In the genomic region with DNA sequence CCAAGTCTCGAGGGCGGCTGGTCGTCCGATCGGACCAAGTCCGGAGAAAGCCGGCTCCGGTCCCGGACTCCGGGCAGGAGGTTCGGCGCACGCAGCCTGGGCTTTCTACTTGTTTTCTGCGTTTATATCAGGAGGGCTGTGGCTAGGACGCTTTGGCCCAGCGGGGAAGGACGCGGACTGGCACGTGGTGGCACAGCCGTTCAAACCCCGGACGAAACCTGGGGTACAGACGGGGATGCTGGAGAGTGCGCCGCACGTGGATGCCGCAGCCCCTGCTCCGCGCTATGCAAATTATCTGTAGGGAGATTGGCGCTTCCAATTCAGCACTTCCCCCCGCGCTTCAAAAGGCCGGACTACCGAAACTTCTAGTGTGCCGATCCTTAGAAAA, we compare ENCODE assay signal across 8 mouse cellular contexts. TPM values are rescaled to one million over a fixed set of nuclear protein-coding genes. Genes with fewer than 3 reads are reported as not detected.
A peak's percentile ranks its signal among the peaks of the same experiment; 100 is the strongest.
DNase-seq lines count a peak whose midpoint lies in the region; ATAC-seq and TF ChIP-seq lines count a peak whose summit lies in the region.

No protein-coding gene starts in this region.

- H3K9ac ChIP-seq in forebrain, embryonic 12.5 days, result peak overlapping the region; percentile 70
- peak overlapping the region; percentile 60 for H3K9ac ChIP-seq in limb, embryonic 12.5 days (replicated peaks)
- H3K9ac ChIP-seq in midbrain, embryonic 14.5 days (replicated peaks; ENCODE audit: low read length), result peak overlapping the region; percentile 53

- no peak for TF ChIP-seq CTCF in C2C12 (IDR thresholded peaks at IDR 0.05; ENCODE audit: control insufficient read depth, insufficient read depth, insufficient read length)
- no peak for TF ChIP-seq CTCF in thymus, adult 2 months (IDR thresholded peaks at IDR 0.05; ENCODE audit: borderline replicate concordance, control insufficient read depth, extremely low read depth, insufficient read depth, low read length, poor library complexity)

- H3K4me2 ChIP-seq in forebrain, embryonic 12.5 days, result peak overlapping the region; percentile 81
- peak overlapping the region; percentile 75 for H3K4me2 ChIP-seq in limb, embryonic 12.5 days
- H3K4me2 ChIP-seq in midbrain, embryonic 14.5 days (ENCODE audit: low read length), result peak overlapping the region; percentile 70

- peak overlapping the region; percentile 76 for H3K4me3 ChIP-seq in heart, embryonic 10.5 days
- H3K4me3 ChIP-seq in C2C12 (ENCODE audit: insufficient read depth, poor library complexity, severe bottlenecking), result peak overlapping the region; percentile 74
- H3K4me3 ChIP-seq in forebrain, embryonic 12.5 days (replicated peaks), result peak overlapping the region; percentile 75
- peak overlapping the region; percentile 71 for H3K4me3 ChIP-seq in limb, embryonic 12.5 days (replicated peaks)
- H3K4me3 ChIP-seq in midbrain, embryonic 14.5 days (replicated peaks; ENCODE audit: low read depth, low read length), result peak overlapping the region; percentile 76
- peak overlapping the region; percentile 84 for H3K4me3 ChIP-seq in thymus, adult 2 months (ENCODE audit: control insufficient read depth, insufficient read depth, low read length)

- peak; percentile 66 for ATAC-seq in forebrain, embryonic 12.5 days (ENCODE audit: low FRiP score)
- peak; percentile 48 for ATAC-seq in limb, embryonic 12.5 days (ENCODE audit: insufficient number of reproducible peaks, insufficient read depth, low FRiP score, low TSS enrichment, low read depth)
- ATAC-seq in midbrain, embryonic 14.5 days (ENCODE audit: low FRiP score, low TSS enrichment), result peak; percentile 71

- H3K27me3 ChIP-seq in heart, embryonic 10.5 days (ENCODE audit: insufficient read depth, poor library complexity, severe bottlenecking), result no peaks in the 10 kb centered on the region
- H3K27me3 ChIP-seq in C2C12 (ENCODE audit: control insufficient read depth, insufficient read depth, insufficient read length), result no peaks in the 10 kb centered on the region
- H3K27me3 ChIP-seq in forebrain, embryonic 12.5 days, result no peaks in the 10 kb centered on the region
- H3K27me3 ChIP-seq in limb, embryonic 12.5 days, result no peaks in the 10 kb centered on the region
- H3K27me3 ChIP-seq in midbrain, embryonic 14.5 days (ENCODE audit: control insufficient read depth, insufficient read depth, low read length), result no peaks in the 10 kb centered on the region
- H3K27me3 ChIP-seq in thymus, adult 2 months (ENCODE audit: control insufficient read depth, insufficient read depth, low read length), result no peaks in the 10 kb centered on the region

- DNase-seq in heart, embryonic 10.5 days (ENCODE audit: low spot score), result peak; percentile 88
- DNase-seq in heart, postnatal 14 days, result no peak
- DNase-seq in adrenal gland, postnatal 14 days, result peak; percentile 81
- peak; percentile 83 for DNase-seq in midbrain, embryonic 14.5 days
- peak; percentile 68 for DNase-seq in thymus, adult 2 months

- under 1% methylated on average over 35 of the region's 35 CpGs for WGBS in heart, embryonic 10.5 days
- WGBS in forebrain, embryonic 12.5 days, result under 1% methylated on average over 35 of the region's 35 CpGs
- WGBS in limb, embryonic 12.5 days, result under 1% methylated on average over 35 of the region's 35 CpGs
- WGBS in midbrain, embryonic 14.5 days, result under 1% methylated on average over 35 of the region's 35 CpGs
- under 1% methylated on average over 35 of the region's 35 CpGs for WGBS in thymus, adult 2 months

- H3K4me1 ChIP-seq in heart, embryonic 10.5 days, result peaks cover 16% of the 10 kb centered on the region
- peaks cover 17% of the 10 kb centered on the region for H3K4me1 ChIP-seq in forebrain, embryonic 12.5 days
- peaks cover 15% of the 10 kb centered on the region for H3K4me1 ChIP-seq in limb, embryonic 12.5 days (replicated peaks)
- H3K4me1 ChIP-seq in midbrain, embryonic 14.5 days (ENCODE audit: control insufficient read depth, insufficient read depth, low read length), result peaks cover 6% of the 10 kb centered on the region; the same call in 1 of the 2 replicates
- peaks cover 3% of the 10 kb centered on the region for H3K4me1 ChIP-seq in thymus, adult 2 months (replicated peaks; ENCODE audit: control insufficient read depth, insufficient read depth, low read length)

- intact Hi-C loops in heart, postnatal 14 days (cut with DNase I), result no loop called here

- H3ac ChIP-seq in C2C12 (ENCODE audit: control insufficient read depth, insufficient read length, low read depth), result peak overlapping the region; percentile 56

- peak overlapping the region; percentile 86 for H3K27ac ChIP-seq in heart, embryonic 10.5 days
- peak overlapping the region; percentile 93 for H3K27ac ChIP-seq in forebrain, embryonic 12.5 days
- peak overlapping the region; percentile 95 for H3K27ac ChIP-seq in limb, embryonic 12.5 days
- H3K27ac ChIP-seq in midbrain, embryonic 14.5 days (replicated peaks; ENCODE audit: low read depth, low read length), result peak overlapping the region; percentile 73
- peak overlapping the region; percentile 90; the same call in 1 of the 2 replicates for H3K27ac ChIP-seq in thymus, adult 2 months (ENCODE audit: control insufficient read depth, insufficient read depth, low read length)

- H3K9me3 ChIP-seq in heart, embryonic 10.5 days, result no peaks in the 10 kb centered on the region
- no peaks in the 10 kb centered on the region for H3K9me3 ChIP-seq in forebrain, embryonic 12.5 days
- H3K9me3 ChIP-seq in limb, embryonic 12.5 days, result no peaks in the 10 kb centered on the region
- no peaks in the 10 kb centered on the region for H3K9me3 ChIP-seq in midbrain, embryonic 14.5 days (ENCODE audit: control insufficient read depth, low read length)

- H3K36me3 ChIP-seq in heart, embryonic 10.5 days, result no peaks in the 10 kb centered on the region
- H3K36me3 ChIP-seq in C2C12 (ENCODE audit: control insufficient read depth, insufficient read depth), result no peaks in the 10 kb centered on the region
- no peaks in the 10 kb centered on the region for H3K36me3 ChIP-seq in forebrain, embryonic 12.5 days (replicated peaks)
- no peaks in the 10 kb centered on the region for H3K36me3 ChIP-seq in limb, embryonic 12.5 days
- H3K36me3 ChIP-seq in midbrain, embryonic 14.5 days (ENCODE audit: control insufficient read depth, insufficient read depth, low read length), result no peaks in the 10 kb centered on the region
- no peaks in the 10 kb centered on the region for H3K36me3 ChIP-seq in thymus, adult 2 months (ENCODE audit: control insufficient read depth, insufficient read depth, low read length)

- no peaks in the 10 kb centered on the region for H3K79me2 ChIP-seq in C2C12 (ENCODE audit: control insufficient read depth, insufficient read depth)

- no peaks in the 10 kb centered on the region for H3K79me3 ChIP-seq in C2C12 (ENCODE audit: low read depth)

- no peak for TF ChIP-seq POLR2A in thymus, adult 2 months (IDR thresholded peaks at IDR 0.05; ENCODE audit: control insufficient read depth, extremely low read depth, insufficient read depth, low read length, poor library complexity)

TF ChIP-seq in C2C12, 6 proteins besides CTCF, POLR2A, EP300 and RAD21 (continues in another document):
- TF ChIP-seq MYOD1 (IDR thresholded peaks at IDR 0.05; ENCODE audit: control insufficient read depth, insufficient read length, low read depth), result peak; percentile 65
- peak; percentile 45 for TF ChIP-seq USF1 (IDR thresholded peaks at IDR 0.05; ENCODE audit: low read depth)
- TF ChIP-seq CEBPB (IDR thresholded peaks at IDR 0.05; ENCODE audit: low read depth), result no peak
- TF ChIP-seq MAX (IDR thresholded peaks at IDR 0.05), result peak; percentile 97
- no peak for TF ChIP-seq FOSL1 (IDR thresholded peaks at IDR 0.05; ENCODE audit: insufficient read depth, low read length, poor library complexity, severe bottlenecking)

RNA-seq across cellular contexts. Expression of a gene that starts 17.2 kb away (rescaled TPM):
- 26.6 and 32.4 TPM in 2 replicates for polyA plus RNA-seq in heart, embryonic 10.5 days (2016; fragmentation: Nextera tagmentation; extraction: Ambion mirVana)
- total RNA-seq in heart, postnatal 14 days (2021), result 10 to 100 TPM; 20.7 to 21.0 TPM
- 0.33 TPM for polyA plus RNA-seq in C2C12 (2012; fragmentation: generic; extraction: Trizol)
- 15.6 and 20.9 TPM in 2 replicates for total RNA-seq in adrenal gland, postnatal 14 days (2021)
- polyA plus RNA-seq in forebrain, embryonic 12.5 days (2016; fragmentation: Nextera tagmentation; extraction: Ambion mirVana), result 2.4 TPM in 2 replicates
- 3.8 and 4.5 TPM in 2 replicates for polyA plus RNA-seq in limb, embryonic 12.5 days (2016; fragmentation: Nextera tagmentation; extraction: Ambion mirVana)
- polyA plus RNA-seq in midbrain, embryonic 14.5 days (2014; fragmentation: Nextera tagmentation; extraction: Ambion mirVana), result 0.26 and 0.64 TPM in 2 replicates
- polyA plus RNA-seq in thymus, adult 2 months (2012; rRNA removed), result 606 and 690 TPM in 2 replicates

RNA-seq across cellular contexts. Expression of a gene that starts 22.4 kb away (rescaled TPM):
- polyA plus RNA-seq in heart, embryonic 10.5 days (2016; fragmentation: Nextera tagmentation; extraction: Ambion mirVana), result 43.2 and 60.8 TPM in 2 replicates
- 10 to 100 TPM; 18.3 to 20.0 TPM for total RNA-seq in heart, postnatal 14 days (2021)
- polyA plus RNA-seq in C2C12 (2012; fragmentation: generic; extraction: Trizol), result 2.7 TPM
- total RNA-seq in adrenal gland, postnatal 14 days (2021), result 30.3 and 31.4 TPM in 2 replicates
- polyA plus RNA-seq in forebrain, embryonic 12.5 days (2016; fragmentation: Nextera tagmentation; extraction: Ambion mirVana), result 3.2 and 3.7 TPM in 2 replicates
- 10.1 and 10.2 TPM in 2 replicates for polyA plus RNA-seq in limb, embryonic 12.5 days (2016; fragmentation: Nextera tagmentation; extraction: Ambion mirVana)
- 1.8 TPM in 2 replicates for polyA plus RNA-seq in midbrain, embryonic 14.5 days (2014; fragmentation: Nextera tagmentation; extraction: Ambion mirVana)
- 28.6 and 32.5 TPM in 2 replicates for polyA plus RNA-seq in thymus, adult 2 months (2012; rRNA removed)

RNA-seq across cellular contexts. Expression of a gene that starts 35.2 kb away (rescaled TPM):
- polyA plus RNA-seq in heart, embryonic 10.5 days (2016; fragmentation: Nextera tagmentation; extraction: Ambion mirVana), result 0.31 and 0.42 TPM in 2 replicates
- 100 to 1,000 TPM; 172 to 179 TPM for total RNA-seq in heart, postnatal 14 days (2021)
- 98.3 TPM for polyA plus RNA-seq in C2C12 (2012; fragmentation: generic; extraction: Trizol)
- 269 and 312 TPM in 2 replicates for total RNA-seq in adrenal gland, postnatal 14 days (2021)
- polyA plus RNA-seq in forebrain, embryonic 12.5 days (2016; fragmentation: Nextera tagmentation; extraction: Ambion mirVana), result not detected in 2 replicates
- polyA plus RNA-seq in limb, embryonic 12.5 days (2016; fragmentation: Nextera tagmentation; extraction: Ambion mirVana), result not detected in 2 replicates
- 0.33 TPM in 1 of 2 replicates, not detected in the other for polyA plus RNA-seq in midbrain, embryonic 14.5 days (2014; fragmentation: Nextera tagmentation; extraction: Ambion mirVana)
- polyA plus RNA-seq in thymus, adult 2 months (2012; rRNA removed), result 24.9 and 42.7 TPM in 2 replicates

RNA-seq across cellular contexts. Expression of a gene that starts 55.2 kb away (rescaled TPM):
- polyA plus RNA-seq in heart, embryonic 10.5 days (2016; fragmentation: Nextera tagmentation; extraction: Ambion mirVana), result 0.16 and 0.49 TPM in 2 replicates
- total RNA-seq in heart, postnatal 14 days (2021), result not detected
- polyA plus RNA-seq in C2C12 (2012; fragmentation: generic; extraction: Trizol), result not detected
- not detected in 2 replicates for total RNA-seq in adrenal gland, postnatal 14 days (2021)
- polyA plus RNA-seq in forebrain, embryonic 12.5 days (2016; fragmentation: Nextera tagmentation; extraction: Ambion mirVana), result not detected in 2 replicates
- not detected in 2 replicates for polyA plus RNA-seq in limb, embryonic 12.5 days (2016; fragmentation: Nextera tagmentation; extraction: Ambion mirVana)
- not detected in 2 replicates for polyA plus RNA-seq in midbrain, embryonic 14.5 days (2014; fragmentation: Nextera tagmentation; extraction: Ambion mirVana)
- polyA plus RNA-seq in thymus, adult 2 months (2012; rRNA removed), result not detected in 2 replicates

Comparison
In these comparisons a context has a peak if more than half of its experiments do, and no peak if none do; other contexts are left out.
1. DNase-seq: peak in heart, embryonic 10.5 days (single experiment), adrenal gland, postnatal 14 days (single experiment), midbrain, embryonic 14.5 days (single experiment) and thymus, adult 2 months (single experiment); none in heart, postnatal 14 days (0 of 2).
2. RNA of a gene that starts 17.2 kb away (polyA plus RNA-seq): 606 to 690 TPM in thymus, adult 2 months; 26.6 to 32.4 TPM in heart, embryonic 10.5 days, 3.8 to 4.5 TPM in limb, embryonic 12.5 days, 2.4 TPM in forebrain, embryonic 12.5 days, 0.26 to 0.64 TPM in midbrain, embryonic 14.5 days and 0.33 TPM in C2C12 (single experiment); every median in the first group is over 10 times any median in the second.
3. RNA of a gene that starts 35.2 kb away (polyA plus RNA-seq): 98.3 TPM in C2C12 (single experiment) and 24.9 to 42.7 TPM in thymus, adult 2 months; 0.33 TPM in midbrain, embryonic 14.5 days, 0.31 to 0.42 TPM in heart, embryonic 10.5 days, not detected in forebrain, embryonic 12.5 days and not detected in limb, embryonic 12.5 days; every median in the first group is over 10 times any median in the second.
4. Peak in every context shown above with its lines, with median percentiles within 50 percentile points of each other: H3K27ac ChIP-seq, H3K4me3 ChIP-seq, ATAC-seq, H3K4me2 ChIP-seq and H3K9ac ChIP-seq.